Mouse (Mus musculus) heart, adult 2 months (tissue): ENCODE results near the gene Pknox2.

Source experiments
- CTCF ChIP-seq: fragments of 200-600 bp; IDR thresholded peaks from 2 replicates; pipeline ENCODE4 v1.8.1; 2022; ENCODE audit warnings: antibody characterized with exemption, mild to moderate bottlenecking, moderate library complexity
- EP300 ChIP-seq: fragments of 200-500 bp; IDR thresholded peaks from 2 replicates; pipeline ENCODE4 v1.6.1; 2011; ENCODE audit warnings: low read depth, low read length, control low read depth; ENCODE audit not compliant: insufficient read depth
- POLR2A ChIP-seq: fragments of 200-500 bp; IDR thresholded peaks from 2 replicates; pipeline ENCODE4 v1.6.1; 2011; ENCODE audit warnings: mild to moderate bottlenecking, low read depth, low read length, control low read depth; ENCODE audit not compliant: insufficient read depth

DNA sequence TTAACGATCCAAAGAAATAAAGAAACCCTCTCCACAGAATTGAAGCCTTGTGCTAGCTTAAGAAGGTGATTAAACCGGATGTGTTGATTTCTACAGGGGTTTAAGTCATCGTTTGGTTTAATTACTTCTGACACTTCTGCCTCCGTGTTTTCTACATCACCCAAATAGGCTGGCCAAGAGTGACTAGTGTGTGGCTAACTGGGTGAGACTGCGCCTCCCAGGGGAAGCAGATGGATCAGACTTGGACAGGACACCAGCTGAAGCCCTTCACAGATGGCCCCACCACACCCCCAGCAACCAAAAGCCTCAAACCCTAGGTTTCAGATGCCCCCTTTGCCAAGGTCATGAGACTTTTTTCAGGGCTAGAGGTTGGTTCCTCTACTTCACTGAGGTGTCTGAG lies 205.6 kb downstream of the Pknox2 start:
- TF ChIP-seq CTCF, result no peak
- TF ChIP-seq EP300, result no peak
- TF ChIP-seq POLR2A, result no peak
